Mouse (Mus musculus): ENCODE measurements at regions not wholly inside any gene's neighbourhood (a gene's known extent, or its start where the extent isn't known, plus 50 kb on each side); places are given as distances from the start of the nearest gene placed in this dataset.

GRCm38 (mm10) chr4:94186997-94187396 lies 369.3 kb upstream of the Gm10306 start:
- no peak for DNase-seq (ENCODE audit: low spot score)

DNA sequence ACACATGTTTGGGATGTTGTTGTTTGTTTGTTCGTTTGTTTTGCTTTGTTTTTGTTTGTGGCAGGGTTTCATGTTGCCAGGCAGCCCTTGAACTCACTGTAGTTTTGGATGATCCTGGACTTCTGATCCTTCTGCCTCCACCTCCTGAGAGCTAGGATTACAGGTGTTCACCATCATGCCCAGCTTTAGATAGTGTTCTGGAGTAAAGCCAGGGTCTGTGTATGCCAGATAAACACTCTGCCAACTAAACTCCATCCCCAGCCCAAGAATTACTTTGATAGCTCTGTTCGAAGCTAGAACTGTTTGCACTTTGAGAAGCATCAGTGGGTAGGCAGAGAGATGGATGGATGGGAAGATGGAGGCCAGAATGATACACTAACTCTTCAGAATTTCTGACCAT lies 368.0 kb upstream of the Gm10306 start:
- DNase-seq (ENCODE audit: low spot score) = no peak

GRCm38 (mm10) chr4:94188888-94189287 lies 367.5 kb upstream of the Gm10306 start:
- no peak for DNase-seq (ENCODE audit: low spot score)

DNA sequence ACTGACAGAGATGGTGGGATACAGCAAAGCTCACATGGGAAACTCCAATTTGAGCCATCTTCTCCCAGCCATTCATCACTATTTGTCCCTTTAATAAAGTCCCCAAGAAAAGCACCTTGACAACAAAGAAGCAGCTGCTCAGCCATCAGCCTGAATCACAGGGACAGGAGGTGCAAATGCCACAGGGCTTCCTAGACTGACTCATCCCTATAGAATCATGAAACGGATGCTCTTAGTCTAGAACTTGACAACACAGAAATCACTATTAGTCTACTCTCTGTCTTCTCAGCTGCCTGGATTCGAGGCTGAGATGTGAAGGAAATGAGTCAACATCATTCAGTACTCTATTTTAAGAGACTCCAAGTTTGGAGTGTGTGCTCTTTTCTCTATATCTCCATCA lies 365.4 kb upstream of the Gm10306 start:
- no peak for DNase-seq (ENCODE audit: low spot score)

DNA sequence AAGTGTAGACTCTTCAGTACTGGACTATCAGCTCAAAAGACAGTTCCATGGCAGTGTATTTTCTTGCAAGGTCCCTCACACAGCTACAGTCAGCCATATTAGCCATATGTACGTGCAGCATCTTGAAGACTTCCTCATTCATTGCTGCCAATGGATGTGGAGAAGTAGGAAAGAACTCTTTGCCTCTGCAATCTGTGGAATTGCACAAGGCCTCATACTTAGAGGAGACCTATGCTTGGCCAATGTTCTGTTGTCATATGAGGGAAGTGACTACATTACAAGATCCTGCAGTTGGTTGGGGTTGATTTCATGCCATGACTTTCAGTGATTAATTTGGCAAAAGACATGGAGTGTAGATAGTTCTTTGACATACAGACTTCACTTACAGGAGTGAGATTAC lies 340.1 kb upstream of the Gm10306 start:
- DNase-seq (ENCODE audit: low spot score) = no peak

DNA sequence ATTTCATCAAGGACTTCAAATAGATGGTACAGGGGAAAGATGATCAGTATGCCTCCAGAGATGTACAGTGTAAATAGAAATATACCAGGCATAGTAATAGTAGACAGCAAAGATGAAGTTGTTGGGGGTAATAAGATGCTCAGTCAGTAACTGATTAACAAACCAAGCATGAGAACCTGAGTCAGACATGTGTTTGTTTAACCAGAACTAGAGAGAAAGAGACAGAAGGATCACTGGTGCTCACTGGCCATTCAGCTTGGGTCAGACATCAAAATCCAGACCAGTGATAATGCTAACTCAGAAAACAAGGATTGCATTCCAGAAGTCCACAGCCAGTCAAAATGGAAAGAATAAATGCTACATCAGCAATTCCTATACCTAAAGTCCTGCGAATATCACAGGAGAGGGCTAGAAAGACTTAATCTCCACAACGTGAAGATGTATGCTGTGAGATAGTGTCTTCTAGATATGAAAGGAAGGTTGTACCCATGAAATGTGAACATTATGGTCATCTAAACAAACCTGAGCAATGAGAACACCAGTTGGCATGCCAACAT lies 320.6 kb upstream of the Gm10306 start:
- DNase-seq (ENCODE audit: low spot score) = no peak

DNA sequence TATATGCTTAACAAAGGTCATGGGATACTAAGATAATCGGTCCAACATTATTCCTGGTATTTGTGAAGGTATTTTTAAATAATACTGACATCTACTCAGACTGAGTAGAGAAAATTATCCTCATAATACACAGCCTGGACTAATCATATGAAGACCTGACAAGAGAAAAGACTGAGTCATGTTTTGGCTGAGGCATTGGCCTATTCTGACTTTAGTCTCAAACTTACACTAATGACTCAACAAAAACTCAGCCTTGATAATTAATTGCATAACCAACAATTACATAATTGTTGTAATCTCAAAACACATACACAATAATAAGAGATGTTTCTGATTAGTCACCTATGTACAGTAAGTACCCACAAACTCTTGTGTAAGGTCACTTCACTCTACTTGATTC lies 300.3 kb upstream of the Gm10306 start:
- no peak for DNase-seq (ENCODE audit: low spot score)

DNA sequence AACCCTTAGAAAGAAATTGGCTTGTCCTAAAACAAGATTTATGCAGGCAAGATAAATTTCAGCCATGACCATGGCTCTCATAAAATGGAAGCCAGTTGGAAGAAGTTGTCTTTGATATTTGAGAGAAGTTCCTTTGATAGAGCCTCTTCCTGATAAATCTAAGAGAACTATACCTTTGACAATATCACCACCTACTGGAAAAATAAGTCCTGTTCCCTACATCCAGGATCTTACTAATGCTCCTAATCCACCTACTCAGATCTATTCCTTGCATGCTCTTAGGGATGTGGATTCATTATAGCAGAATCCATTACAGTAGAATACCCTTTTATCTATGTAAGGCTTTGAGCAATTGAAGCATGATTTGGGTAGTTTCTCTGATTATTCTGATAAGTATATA lies 295.2 kb upstream of the Gm10306 start:
- no peak for DNase-seq (ENCODE audit: low spot score)

GRCm38 (mm10) chr4:94281732-94282131 lies 274.6 kb upstream of the Gm10306 start:
- no peak for DNase-seq (ENCODE audit: low spot score)

GRCm38 (mm10) chr4:94292150-94292549 lies 264.2 kb upstream of the Gm10306 start:
- no peak for DNase-seq (ENCODE audit: low spot score)

DNA sequence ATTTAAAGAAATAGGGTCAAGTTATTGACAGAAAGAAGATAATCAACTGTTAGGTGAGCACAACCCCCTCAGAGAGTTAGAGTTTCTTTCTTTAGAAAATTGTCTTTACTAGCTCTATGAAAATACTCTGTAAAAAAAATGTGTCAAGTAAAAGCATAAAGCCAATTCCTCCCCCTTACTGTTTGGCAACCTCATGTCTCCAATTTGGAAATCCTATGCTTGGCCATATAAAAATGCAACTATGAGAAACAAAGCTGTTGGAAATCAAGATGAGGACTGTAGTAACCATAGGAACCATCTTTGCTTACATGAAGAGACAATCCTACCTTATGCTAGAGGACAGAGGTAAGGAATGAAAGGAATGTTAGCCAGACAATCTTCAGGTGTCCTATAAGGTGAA lies 239.0 kb upstream of the Gm10306 start:
- DNase-seq (ENCODE audit: low spot score) = no peak

DNA sequence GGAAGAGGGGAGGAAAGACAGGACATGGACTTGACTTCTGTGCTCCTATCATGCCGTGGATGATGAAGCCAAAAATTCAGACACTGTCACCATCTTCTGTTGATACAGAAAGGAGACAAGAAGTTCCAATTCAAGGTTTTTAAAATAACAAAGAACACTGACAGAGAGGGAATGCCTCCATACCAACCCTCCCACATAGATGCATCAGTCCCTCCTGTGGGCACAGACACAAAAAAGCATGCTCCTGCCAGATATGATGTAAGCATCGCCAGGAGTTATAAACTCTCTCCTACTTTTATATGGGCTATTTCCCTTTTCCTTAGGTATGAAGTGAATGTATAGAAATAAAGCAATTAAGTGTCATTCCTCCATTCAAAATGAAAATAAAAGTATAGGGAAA lies 229.6 kb upstream of the Gm10306 start:
- DNase-seq (ENCODE audit: low spot score) = no peak

- DNase-seq (ENCODE audit: low spot score) = peak; percentile 61
These were observed 213.0 kb upstream of the Gm10306 start for GRCm38 (mm10) chr4:94343331-94343730.

DNA sequence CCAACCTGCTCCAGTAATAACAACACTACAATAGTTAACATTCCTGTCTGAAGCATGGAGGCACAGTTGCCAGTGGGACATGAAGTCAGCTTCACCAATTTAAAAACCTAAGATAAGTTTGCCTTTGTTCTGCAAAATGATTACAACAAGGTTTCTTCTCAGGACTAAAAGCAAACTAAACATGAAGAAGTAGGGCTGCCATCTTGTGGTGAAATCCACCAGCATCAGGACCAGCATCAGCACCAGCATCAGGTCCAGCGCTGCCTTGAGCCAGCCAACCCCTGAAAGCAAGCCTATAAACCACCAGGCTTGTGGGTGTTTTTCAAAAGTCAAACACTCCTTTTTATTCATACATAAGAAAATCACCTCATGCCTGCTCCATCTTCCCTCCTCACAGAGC lies 207.1 kb upstream of the Gm10306 start:
- no peak for DNase-seq (ENCODE audit: low spot score)

DNA sequence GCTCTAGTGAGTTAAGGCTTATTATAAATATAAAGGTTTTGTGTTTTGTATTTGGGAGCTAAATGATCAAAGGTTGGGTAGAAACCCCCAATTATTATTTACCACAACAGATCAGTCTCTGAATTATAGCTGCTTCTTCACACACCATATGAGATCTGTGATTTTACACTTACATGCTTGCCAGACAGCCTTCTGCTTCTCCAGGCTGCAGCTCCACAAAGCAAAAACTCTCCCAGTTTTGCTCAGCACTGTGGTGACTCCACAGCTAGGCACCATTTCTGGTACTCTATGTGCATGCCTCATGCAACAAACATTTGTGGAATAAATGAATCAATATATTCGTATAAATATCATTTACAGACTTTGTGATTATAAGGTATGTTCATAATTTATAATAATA lies 199.4 kb upstream of the Gm10306 start:
- DNase-seq (ENCODE audit: low spot score) = no peak

GRCm38 (mm10) chr4:94360810-94361527 lies 195.4 kb upstream of the Gm10306 start:
- no peak for DNase-seq (ENCODE audit: low spot score)

DNA sequence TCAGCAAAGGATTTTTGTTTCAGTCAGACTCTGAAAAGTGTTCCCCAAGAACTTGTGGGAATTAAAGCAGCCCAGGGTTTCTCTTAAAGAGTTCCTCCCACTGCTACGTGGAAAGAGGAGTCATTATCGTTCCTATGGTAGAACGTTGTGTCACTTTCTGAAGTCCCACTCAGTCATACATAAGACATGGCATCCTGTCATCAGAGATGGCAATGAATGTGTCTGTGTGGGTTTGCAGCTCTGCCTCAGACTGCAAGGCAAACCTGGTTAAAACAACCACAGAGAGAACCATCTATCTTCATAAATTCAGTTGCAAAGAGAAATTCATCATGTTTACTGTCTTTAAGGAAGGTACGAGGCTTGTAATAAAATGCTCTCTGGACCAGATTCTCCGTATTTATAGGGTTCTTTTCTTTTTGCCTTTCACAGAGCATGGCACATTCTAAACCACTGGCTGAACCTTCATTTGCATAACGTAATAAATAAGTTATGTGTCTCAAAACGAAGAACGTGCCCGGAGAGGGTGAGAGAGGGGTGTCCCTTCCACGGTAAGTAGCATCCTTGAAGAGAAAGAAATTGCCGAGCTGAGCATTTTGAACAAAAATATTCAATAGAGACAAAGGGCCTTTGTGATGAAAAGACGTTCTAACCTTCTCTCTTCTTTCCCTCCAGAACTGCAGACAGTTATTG lies 194.7 kb upstream of the Gm10306 start:
- no peak for DNase-seq (ENCODE audit: low spot score)

GRCm38 (mm10) chr4:94365375-94365774 lies 191.0 kb upstream of the Gm10306 start:
- no peak for DNase-seq (ENCODE audit: low spot score)

DNA sequence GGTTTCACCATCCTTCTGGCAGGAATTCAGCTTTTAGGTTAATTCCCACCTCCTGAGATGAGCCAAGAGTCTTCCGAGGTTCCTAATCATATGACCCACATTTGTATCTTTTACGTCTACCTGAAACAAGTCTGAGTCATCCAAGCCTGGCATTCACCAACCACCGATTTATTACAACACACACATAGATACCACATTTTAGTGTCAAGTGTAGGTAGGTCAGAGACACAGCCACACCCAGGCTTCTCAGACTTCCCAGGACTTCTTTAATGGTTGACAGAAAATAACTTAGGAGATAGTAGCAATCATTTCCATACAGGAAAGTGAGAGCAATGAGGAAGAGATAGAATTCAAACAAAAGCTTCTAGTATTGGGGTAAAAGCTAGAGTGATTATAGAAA lies 189.2 kb upstream of the Gm10306 start:
- DNase-seq (ENCODE audit: low spot score) = no peak

- no peak for DNase-seq (ENCODE audit: low spot score)
These were observed 185.4 kb upstream of the Gm10306 start for GRCm38 (mm10) chr4:94370981-94371380.

GRCm38 (mm10) chr4:94376256-94376655 lies 180.1 kb upstream of the Gm10306 start:
- no peak for DNase-seq (ENCODE audit: low spot score)

DNA sequence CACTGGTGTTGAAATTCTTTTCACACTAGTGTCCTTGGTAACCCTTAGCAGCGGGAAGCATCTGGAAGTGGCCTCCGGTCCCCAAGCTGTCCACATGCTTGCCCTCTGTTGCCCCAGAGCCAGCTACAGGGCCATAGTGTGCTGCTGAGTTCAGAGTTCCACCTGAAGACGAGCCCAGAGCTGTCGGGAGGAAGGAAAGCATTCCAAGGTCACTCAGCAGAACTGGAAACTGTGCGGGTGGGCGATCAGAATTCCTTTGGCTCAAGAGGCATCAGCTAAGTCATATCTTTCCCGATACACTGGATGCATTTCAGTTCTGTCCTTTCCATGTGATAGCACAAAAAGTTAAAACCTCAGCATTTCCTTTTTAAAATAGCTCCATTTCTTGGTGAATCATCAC lies 170.6 kb upstream of the Gm10306 start:
- DNase-seq (ENCODE audit: low spot score) = no peak

DNA sequence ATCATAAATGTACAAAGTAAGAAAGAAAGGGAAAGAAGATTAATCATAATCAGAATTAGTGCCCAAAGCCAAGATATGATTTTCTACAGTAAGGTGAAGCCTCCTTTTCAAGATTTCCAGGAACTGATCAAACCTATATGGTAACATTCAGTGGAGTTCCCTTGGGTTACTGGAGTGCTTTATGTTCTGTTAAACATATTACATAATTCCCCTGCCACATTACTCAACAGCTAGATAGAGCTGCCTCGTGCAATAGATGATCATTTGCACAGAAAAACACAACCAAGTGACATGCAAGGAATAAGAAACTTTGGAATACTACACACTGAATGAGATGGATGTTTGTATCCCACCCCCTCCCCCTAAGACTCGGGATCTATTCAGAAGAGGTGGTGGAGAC lies 168.0 kb upstream of the Gm10306 start:
- DNase-seq (ENCODE audit: low spot score) = no peak

DNA sequence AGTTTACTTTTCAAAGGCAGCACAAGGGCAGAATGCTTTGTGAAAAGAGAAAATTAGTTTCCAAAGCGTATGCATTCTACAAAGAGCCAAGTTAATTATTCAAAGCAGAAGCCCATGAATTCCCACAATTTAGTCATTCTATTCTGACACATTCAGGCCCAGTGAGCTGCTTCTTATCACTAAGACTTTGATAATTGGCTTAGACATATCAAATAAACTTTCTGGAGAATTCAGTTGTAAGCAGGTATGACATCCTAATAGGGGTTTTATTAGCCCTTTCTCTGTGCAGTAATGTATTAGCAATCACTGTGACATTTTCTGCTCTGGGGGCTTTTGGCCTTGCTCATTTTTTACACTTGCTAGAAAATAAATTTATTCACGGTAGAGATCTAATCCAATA lies 161.9 kb upstream of the Gm10306 start:
- no peak for DNase-seq (ENCODE audit: low spot score)

Data from layer of hippocampus, adult 9-10 months (tissue).